Mouse (Mus musculus): Measurements from ENCODE around the gene Fosl2. TPM values are rescaled to one million over a fixed set of nuclear protein-coding genes. Genes with fewer than 3 reads are reported as not detected.
A peak's percentile ranks its signal among the peaks of the same experiment; 100 is the strongest.

The Fosl2 gene
- total RNA-seq, 4 experiments from 2014 or later: 9.8 to 11.3 (median 10.6) TPM

DNA sequence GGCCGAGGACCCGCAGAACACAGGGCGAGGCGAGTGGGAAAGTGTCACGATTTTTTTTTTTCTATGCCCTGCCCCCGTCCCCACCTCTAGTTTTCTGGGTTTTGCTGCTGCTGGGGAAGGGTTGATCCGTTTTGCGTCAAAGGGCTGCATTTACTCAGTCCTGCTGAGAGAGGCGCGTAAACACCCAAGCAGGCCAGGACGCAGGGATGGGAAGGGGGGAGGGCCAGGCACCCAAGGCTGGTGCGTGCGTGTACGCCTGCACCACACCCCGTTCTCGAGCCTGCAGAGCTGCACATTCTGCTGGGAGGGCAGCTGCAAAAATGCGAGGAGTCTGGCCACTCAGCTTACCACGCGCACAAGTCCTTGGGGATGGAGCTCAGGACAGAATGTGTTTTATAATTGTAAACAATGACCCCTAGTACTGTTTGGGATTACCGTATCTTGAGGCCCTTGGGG is 2.0 kb upstream of the Fosl2 start:
- peak; percentile 83 to 84 for DNase-seq (ENCODE audit: low spot score in 2 of 2)

DNA sequence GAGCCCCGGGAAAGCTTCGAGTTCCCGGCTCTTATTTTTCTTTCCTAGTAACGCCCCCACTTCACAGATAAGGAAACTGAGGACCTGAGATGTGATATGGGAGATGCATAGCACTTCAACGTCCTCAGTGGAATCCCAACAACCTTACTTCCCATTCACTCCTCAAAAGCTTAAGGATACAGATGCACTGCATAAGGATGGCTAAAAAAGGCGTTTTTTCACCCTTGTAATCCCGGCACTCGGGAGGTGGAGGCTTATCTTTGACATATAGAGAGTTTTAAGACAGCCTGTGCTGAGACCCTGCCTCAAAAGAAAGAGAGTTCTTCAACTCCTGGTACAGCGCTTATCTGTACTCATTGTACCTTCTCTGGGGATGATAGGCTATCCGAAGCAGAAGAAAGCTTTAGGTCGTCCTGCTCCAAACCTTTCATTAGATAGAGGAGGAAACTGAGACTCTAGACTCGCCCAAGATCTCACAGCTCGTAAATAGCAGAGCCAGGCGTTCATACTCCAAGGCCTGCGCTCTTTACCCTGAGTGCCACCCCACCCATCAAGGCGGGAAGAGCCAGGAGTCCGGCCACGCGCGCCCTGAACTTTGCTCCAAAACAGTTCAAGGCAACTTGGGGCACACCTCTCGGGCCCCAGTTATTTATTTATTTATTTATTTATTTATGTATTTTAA is 1.4 kb upstream of the Fosl2 start:
- DNase-seq (ENCODE audit: low spot score in 2 of 2): peak; percentile 34 to 38

DNA sequence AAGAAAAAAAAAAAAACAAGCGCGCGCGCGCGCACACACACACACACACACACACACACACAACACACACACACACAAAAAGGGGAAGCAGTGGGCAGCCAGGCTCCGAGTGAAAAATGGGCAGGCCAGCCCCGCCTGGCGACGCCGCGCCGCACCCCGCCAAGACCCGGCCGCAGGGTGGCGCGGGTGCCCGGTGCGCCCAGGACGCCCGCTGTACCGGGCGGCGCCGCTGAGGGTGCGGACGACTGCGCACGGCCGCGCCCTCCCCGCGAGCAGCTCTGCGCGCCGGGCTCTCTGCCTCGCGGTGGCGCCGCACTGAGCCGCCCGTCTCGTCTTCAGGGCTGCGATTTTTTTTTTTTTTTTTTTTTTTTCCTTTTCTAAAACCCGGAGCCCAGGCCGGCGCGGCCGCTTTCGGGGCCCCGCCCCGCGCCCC is 682 bp upstream of the Fosl2 start:
- peak; percentile 55 to 80 for DNase-seq (ENCODE audit: low spot score in 2 of 2)

DNA sequence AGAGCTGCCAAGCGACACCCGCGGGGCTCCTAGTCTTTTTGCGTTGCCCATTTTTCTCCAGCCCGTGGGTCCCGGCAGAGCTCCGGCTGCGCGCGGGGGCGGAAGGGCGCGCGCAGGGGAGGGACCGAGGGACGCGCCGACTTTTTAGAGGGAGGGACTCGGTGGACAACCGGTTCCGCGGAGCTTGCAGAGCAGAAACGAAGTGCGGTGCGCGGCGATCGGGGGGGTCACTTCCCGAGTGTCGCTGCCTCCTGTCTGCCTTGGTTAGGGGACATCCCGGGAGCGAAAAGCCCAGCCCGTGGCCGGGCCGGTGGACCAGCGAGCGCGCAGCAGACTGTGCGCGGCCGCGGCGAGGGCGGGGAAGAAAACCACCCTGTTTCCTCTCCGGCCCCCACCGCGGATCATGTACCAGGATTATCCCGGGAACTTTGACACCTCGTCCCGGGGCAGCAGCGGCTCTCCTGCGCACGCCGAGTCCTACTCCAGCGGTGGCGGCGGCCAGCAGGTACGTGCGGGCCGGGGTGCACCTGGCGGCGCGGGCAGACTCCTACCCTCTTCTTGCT is 781 bp downstream of the Fosl2 start:
- DNase-seq (ENCODE audit: low spot score in 2 of 2): peak; percentile 70 to 71

DNA sequence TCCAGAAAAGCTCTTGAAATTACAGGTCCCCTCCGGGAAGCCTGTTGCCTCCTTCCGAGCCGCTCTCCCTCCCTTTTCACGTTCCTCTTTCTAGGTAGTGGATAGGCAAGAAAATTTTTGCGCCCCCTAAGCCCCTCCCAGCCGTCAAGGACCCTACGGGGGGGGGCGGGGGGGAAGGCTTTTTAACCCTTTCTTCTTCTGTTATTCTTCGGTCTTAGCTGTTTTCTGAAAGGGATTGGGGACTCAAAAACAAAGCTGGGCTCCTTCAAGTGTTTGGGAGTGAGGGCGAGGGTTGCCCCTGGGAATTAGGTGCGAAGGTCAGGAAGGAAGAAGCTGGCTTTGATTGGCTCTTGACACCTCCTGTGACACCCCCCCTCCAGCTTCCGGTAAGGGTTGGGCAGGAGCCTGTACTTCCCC is 1.5 kb downstream of the Fosl2 start:
- DNase-seq (ENCODE audit: low spot score in 2 of 2): no peak

DNA sequence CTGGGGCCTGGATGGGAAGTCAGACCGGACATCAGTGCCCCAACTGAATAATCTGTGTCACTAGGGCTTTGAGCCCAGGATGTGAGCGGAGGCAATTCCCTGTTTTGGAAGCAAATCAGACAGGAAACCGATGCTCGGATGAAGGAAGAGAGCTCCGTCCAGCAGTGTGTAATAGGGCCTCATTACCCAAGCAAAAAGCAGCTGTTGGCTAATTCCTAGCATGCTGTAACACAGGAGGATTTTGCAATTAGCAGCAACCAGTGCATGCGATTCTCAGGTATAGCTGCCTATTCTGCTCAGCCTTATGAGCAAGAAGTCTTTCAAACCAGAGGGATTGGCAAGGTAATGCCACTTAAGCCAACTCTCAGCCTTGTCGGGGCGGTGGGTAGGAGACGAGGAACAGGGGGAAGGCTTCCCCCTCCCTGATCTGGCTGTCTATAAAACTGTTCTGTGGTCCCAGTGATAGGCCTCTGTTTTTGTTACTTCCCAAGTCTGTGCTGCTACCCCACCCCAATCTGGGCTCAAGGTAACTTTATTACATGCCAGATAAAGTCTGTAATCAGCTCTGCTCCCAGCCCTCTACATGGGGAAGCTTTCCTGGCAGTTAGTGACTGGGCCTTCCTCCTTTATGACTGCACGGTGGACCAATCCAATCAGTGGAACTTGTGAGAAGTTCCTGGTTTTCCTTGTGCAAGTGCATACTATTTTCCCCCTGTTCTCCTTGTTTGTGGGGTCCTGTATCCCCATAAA is 3.0 kb downstream of the Fosl2 start:
- DNase-seq (ENCODE audit: low spot score in 2 of 2): peak in 1 of 2 experiments; percentile 19

DNA sequence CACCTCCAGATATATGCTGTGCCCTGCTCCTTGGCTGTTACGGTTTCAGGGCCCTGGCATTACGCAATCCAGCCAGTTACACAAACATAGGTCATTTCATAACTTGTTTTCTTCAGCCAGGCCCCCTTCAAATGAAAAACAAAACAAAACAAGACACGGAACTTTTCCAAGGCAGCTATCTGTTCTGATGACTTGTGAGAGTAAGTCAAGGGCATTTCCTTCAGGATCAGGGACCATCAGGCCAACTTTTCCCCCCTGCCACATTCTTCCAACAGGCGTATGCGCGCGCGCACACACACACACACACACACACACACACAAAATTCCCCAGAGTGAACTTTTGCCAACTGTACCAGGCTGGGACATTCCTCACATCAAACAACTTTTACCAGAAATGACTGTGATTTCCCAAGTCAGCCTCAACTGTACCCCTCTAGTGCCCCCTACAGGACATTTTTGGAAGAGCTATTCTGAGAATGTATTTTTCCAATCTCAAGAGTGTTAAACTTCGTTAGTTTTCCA is 4.0 kb downstream of the Fosl2 start:
- DNase-seq (ENCODE audit: low spot score in 2 of 2): no peak

DNA sequence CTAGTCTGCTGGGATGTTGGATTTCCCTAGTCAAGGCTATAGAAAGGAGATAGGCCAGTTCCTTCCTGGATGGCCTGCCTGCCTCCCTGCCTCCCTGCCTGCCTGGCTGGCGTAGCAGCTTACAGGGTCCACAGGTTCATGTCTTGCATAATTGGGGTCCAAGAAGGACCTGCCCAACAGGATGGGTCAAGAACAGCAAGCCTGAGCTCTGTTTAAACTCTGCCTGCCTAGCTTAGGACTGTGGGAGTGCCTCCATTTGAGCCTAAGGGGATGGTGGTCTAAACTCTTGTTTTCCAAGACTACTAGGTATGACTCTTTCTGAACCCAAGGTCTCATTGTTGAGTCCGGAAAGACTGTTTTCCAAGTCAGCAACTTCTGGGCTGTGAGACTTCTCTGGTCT is 6.3 kb downstream of the Fosl2 start:
- DNase-seq (ENCODE audit: low spot score in 2 of 2): no peak

DNA sequence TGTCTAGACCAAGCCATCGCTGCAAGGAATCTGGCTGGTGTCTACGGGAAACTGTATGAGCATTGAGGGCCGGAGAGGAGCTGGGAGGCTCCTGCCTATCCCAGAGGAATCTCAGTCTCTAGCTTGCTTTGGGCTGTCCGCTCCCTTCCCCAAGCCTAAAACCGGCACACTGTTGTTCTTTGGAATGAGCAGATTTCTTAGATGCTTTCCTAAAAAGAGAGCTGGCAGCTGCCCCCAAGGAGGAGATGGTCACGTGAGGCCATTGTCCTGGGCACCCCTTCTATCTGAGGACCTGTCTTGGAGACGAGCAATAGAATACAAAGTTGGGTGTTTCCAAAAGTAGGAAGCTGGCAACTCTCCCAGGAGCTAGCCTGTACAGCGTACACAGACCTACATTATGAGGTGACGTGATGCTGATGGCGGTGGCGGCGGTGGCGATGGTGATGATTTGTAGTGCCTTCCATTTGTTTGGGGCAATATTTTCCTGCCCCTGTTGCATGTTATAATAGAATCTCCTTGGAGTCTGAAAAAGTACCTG is 7.9 kb downstream of the Fosl2 start:
- DNase-seq (ENCODE audit: low spot score in 2 of 2): no peak

DNA sequence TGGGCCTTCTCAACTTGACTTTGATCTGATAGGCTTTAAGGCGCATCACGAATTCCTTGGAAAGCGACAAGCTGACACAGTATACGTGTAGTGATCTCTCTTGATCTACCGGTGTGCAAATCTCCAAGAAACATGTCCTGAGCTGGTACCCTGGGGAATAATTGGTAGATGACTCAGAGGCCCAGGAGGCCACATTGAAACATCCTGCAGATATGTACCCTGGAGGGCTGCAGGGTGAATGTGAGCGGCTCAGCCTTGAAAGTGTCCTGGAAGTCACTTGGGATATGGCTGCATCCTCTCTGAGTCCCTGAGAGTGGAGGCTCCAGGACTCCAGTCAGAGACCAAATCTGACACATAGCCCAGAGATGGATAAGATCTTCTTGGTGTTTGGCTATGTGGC is 10.7 kb downstream of the Fosl2 start:
- DNase-seq (ENCODE audit: low spot score in 2 of 2): no peak

DNA sequence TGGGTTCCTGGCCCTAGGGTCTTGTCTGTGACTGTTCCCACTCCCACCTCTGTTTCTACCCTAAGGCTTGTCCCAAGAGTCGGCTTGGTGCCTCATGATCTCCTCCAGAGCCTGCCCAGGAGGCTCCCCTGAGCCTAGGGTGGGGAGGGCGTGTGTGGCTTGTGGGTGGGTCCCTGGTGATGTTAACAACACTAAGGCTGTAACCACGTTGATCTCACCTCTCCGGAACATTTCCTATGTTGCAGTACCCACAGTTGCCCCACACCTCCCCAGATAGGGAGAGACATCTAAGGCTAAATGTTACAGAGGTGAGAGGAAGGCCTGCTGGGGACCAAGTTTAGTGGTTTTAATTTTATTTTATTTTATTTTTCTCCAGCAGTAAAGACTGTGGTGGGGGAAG is 13.0 kb downstream of the Fosl2 start:
- DNase-seq (ENCODE audit: low spot score in 2 of 2): no peak

DNA sequence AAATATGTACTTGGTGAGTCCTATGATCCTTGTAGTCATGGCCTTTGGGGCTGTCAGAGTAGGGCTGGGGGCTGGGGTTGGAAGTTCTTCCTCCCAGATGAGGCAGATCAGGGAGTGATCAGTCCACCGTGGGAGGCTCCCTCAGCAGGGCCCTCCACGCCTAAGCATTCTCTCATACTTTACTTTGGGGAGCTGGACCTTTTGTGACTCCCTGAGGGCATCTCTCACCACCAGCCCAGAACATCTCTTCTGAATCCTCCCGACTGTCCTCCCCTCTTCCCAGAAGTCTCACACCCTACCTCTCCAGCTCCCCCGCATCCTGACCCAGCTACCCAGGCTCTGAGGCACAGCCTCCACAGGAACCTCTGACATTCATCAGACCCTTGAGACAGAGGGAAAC is 15.6 kb downstream of the Fosl2 start:
- no peak for DNase-seq (ENCODE audit: low spot score in 2 of 2)

DNA sequence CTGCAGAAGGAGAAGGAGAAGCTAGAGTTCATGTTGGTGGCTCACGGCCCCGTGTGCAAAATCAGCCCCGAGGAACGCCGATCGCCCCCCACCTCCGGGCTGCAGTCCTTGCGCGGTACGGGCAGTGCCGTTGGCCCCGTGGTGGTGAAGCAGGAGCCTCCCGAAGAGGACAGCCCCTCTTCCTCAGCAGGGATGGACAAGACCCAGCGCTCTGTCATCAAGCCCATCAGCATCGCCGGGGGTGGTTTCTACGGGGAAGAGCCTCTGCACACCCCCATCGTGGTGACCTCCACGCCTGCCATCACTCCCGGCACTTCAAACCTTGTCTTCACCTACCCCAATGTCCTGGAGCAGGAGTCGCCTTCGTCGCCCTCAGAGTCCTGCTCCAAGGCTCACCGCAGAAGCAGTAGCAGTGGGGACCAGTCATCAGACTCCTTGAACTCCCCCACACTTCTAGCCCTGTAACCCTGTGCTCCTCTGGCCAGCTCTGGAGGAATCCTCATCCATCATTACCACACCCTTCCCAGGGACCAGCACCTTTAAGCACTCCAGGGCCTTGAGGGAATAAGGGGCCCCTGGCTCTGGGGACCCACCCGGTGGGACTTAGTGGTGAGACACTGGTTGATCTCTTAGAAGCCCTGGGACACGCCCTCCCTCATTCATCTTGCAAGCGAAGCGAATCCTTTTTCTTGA is 17.3 kb downstream of the Fosl2 start:
- no peak for DNase-seq (ENCODE audit: low spot score in 2 of 2)

DNA sequence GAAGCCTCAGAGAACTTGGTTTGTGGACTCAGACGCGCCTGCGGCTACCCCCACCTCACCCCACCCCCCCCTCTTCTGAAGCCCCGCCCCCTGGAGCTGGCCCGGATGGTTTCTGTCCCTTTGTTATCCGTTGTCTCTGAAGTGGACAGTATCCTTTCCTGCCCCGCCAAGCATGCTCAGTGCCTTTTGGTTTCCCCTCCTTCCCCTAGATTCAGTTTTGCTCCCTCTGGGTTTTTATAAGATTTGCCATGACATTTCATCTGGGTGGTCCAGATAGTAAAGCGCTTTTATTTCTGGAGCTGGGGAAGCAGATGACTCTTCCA is 17.8 kb downstream of the Fosl2 start:
- DNase-seq (ENCODE audit: low spot score in 2 of 2): no peak

DNA sequence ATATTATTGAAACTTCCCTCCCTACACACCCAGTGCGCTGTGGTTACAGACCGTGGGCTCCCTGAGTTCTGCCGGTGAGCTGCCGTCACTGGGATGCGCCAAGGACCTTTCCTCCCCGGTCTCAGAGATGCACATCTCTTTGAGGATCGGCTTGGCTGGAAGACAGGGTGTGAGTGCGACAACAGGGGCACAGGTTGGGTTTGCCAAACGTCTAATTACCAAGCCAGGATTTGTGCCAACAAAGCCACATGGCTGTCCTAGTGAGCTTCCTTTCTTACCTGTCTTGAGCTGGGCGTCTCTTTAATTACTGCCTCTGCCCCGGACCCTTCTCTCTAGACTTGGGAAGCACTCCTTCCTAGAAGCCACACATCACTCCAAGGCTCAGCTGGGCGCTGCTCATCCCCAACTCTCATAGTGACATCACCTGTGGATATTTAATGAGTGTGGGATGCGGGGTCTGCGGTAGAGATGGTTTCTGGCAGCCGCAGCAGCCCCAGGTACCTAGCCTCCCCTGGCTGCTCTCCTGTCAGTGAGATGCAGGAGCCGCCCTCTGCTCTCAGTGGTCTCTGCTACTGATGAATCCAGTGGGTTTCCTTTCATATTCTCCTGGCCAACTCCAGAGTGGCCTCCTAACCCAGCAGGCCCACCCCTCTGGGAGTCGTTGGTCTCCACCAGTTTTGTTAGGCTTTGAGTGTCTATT is 18.3 kb downstream of the Fosl2 start:
- no peak for DNase-seq (ENCODE audit: low spot score in 2 of 2)

DNA sequence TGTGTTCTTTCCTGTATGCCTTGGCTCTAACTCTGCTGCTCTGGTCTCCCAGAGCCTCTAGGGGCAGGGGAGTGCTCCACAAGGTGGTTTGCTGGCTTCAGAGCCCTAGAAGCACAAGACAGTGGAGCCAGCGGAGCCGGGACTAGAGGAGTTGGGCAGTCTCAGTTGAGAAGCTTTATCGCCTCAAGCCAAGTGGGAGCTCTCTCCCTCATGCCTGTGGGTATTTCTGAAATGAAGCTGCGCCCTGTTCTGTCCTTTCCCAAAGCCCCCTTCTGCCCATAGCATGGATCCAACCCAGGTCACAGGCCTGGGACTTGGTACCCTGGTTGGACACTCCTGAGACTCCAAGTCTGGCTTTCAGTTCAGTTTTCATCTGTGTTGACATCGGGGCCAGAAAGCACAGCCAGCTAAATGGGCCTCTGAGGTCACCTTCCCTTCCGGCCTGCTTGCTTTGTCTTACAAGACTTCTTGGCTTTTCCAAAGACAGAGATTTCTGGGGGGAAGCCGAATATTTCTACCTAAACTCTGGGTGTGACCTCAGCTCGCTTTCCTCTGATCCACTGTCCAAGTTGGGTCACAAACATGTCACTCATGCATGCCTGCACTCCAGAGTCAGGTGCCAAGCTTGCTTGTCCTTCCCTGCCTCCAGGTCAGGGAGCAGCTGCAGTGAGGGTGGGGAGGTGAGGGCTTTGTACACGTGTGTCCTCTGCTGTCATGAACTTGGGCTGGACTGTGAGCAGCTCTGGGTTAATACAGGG is 19.5 kb downstream of the Fosl2 start:
- no peak for DNase-seq (ENCODE audit: low spot score in 2 of 2)

DNA sequence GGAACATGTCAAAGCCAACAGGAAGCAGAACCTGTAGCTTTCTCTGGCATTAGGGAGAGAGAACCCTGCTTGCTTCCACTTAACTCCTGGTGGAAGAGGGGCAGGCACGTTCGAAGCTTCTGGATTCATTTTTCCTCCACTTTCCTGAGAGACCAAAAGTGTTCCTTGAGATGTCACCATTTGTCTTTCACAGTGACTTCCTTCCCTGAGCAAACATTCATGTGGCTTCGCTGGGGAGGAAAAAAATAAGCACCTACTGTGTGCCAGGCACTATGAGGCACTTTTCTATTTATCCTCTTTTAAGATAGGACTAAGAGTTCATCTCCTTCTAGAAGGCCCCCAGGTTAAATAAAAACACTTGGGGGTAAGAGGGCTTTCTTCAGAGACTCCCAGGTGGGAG is 20.3 kb downstream of the Fosl2 start:
- DNase-seq (ENCODE audit: low spot score in 2 of 2): no peak

DNA sequence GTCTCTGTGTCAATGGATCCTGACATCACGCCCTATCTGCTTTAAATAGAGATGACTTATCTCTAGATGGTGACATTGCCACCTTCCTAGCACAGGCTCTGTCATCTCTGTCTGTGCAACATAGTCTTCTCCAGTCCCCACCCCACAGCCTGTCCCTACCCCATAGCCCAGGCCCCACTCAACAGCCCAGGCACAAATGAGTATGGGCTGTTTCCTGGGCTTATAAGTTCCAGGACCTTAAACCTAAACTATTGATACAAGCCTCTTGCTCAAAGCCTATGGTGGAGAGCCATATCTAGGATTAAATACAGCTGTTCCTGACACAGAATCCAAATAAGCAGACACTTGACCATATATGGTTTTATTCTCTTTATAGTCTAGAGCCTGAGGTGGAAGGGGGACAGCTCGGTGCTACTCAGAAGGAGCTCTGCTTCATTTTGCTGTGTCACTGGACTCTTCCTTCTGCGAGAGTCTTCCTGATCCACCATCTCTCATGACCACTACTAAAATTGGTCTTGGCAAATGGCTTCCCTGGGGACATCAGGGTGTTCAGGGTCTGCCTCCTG is 28.0 kb downstream of the Fosl2 start:
- no peak for DNase-seq (ENCODE audit: low spot score in 2 of 2)

DNA sequence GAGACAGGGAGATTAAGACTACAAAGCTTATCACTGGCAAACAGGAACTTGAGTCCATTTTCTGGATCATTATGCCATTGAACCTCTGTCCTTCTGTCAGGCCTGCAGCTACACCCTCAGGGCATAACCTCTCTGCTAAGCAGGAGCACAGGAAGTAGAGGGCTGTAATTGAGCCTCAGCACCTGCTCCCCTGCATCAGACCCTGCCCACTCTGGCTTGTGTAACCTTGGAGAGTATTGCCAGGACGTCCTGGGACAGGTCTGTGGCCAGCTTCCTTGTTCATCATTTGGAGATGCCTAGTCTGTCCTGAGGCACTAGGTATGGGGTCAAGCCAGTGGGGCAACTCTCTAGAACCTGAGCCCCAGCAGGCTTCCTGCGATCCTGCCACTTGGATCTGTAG is 36.6 kb downstream of the Fosl2 start:
- DNase-seq (ENCODE audit: low spot score in 2 of 2): no peak

DNA sequence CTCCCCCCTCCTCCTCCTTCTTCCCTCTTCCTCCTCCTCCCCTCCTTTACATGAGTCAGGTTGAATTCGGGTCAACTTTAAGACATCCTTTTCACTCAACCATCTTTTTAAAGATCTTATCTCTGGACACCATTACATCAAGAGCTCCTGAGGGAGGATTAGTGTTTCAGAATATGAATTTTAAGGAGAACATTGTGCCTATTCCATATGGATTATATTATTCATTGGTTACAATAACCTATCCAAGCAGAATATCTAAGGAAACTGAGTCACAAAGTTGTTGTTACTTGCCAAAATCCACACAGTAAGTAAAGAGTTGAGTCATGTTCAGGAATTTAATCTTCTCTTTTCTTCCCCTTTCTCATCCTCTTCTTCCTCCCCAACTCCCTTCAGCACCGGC is 41.2 kb downstream of the Fosl2 start:
- no peak for DNase-seq (ENCODE audit: low spot score in 2 of 2)
